Mouse (Mus musculus): ENCODE data around the gene Slc1a7. TPM values are rescaled to one million over a fixed set of nuclear protein-coding genes. Genes with fewer than 3 reads are reported as not detected.

Gene Slc1a7
- not detected in 2 replicates for polyA plus RNA-seq (2016; fragmentation: Nextera tagmentation; extraction: Ambion mirVana)

DNA sequence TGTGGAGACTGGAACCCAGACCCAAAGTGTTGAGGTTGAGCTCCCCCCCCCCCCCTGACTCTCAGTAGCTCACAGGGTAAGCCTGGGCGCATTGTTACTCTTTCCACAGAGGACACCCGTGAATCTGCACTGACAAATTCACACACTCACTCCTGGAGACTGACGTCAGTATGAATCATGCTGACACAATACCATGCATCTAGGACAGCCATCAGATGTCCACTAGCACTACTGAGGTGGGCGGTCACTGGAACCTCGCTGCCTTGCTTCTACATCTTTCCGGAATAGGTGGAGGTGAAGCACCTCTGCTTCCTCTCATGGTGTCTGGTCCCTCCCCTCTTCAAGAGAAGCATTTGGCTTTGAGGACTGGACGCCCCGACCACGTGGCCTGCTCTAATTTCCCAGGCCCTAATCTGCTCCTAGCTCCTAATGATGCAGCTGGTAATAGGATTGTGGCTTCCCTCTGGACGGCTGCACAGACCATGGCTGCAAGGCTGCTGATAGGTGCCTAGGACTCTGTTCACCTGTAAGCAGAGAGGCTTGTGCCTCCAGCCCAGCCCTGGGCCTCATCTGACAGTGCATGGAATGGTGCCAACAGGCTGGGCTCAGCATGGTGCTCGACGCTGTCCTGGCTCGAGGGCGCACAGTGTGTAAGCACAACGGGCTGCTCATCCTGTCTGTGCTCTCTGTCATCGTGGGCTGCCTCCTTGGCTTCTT lies at the start of gene Slc1a7:
Slc1a7 (plus strand) TSS at position 367 of the 717 bp plus-strand sequence.
- Histone ChIP-seq H3K4me3 (replicated peaks) (no peak within 1 kb of the TSS), H3K9me3 (no peaks in the 10 kb centered on the region), H3K27me3 (no peaks in the 10 kb centered on the region), H3K4me2 (no peak within 1 kb of the TSS), H3K27ac (no peak within 1 kb of the TSS), H3K9ac (no peak within 1 kb of the TSS), H3K4me1 (no peaks in the 10 kb centered on the region), H3K36me3 (replicated peaks) (no peaks in the 10 kb centered on the region)
- ATAC-seq (ENCODE audit: low FRiP score) = no peak
- 83% methylated on average over 16 of the region's 16 CpGs for WGBS

- Histone ChIP-seq H3K4me1 (peaks cover 14% of the 10 kb centered on the region), H3K9me3 (no peaks in the 10 kb centered on the region), H3K9ac (no peak overlapping the region), H3K4me3 (replicated peaks) (no peak overlapping the region), H3K36me3 (replicated peaks) (no peaks in the 10 kb centered on the region), H3K27ac (no peak overlapping the region), H3K27me3 (no peaks in the 10 kb centered on the region), H3K4me2 (no peak overlapping the region)
- ATAC-seq (ENCODE audit: low FRiP score) = no peak
- WGBS = 92% methylated on average over 2 of the region's 2 CpGs
These were observed 47.8 kb upstream of the Slc1a7 start for GRCm38 (mm10) chr4:107920336-107920735.

DNA sequence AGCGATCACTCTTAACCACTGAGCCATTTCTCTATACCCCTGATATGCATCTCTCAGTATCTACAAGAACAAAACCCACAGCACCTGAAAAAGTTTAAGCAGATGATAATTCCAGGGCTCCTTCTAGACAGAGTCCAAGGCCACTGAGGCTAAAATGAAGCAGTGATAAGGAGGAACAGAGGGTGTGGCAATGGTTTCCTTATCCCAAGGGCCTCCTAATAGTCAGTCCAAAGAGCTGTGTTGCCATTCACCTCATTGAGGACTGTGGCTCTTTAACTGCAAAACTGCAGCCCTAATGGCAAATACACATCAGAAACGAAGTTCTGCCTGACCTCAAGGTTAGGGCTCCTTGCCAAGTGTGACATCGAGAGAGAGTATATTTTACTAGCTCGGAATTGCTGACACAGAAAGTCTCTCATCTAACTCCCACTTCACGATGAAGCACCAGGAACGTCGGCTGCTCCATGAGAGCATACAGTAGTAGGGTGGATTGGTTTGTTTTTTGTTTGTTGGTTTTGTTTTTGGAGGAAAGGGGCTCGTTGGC lies 46.9 kb upstream of the Slc1a7 start:
- no peak for ATAC-seq (ENCODE audit: low FRiP score)
- Histone ChIP-seq H3K4me2 (no peak overlapping the region), H3K9ac (no peak overlapping the region), H3K27ac (no peak overlapping the region), H3K4me3 (replicated peaks) (no peak overlapping the region), H3K27me3 (no peaks in the 10 kb centered on the region), H3K4me1 (peaks cover 14% of the 10 kb centered on the region), H3K9me3 (no peaks in the 10 kb centered on the region), H3K36me3 (replicated peaks) (no peaks in the 10 kb centered on the region)
- WGBS = 89% methylated on average over 8 of the region's 8 CpGs

GRCm38 (mm10) chr4:107921952-107922351 lies 46.2 kb upstream of the Slc1a7 start:
- H3K9me3 ChIP-seq = no peaks in the 10 kb centered on the region
- ATAC-seq (ENCODE audit: low FRiP score) = no peak

GRCm38 (mm10) chr4:107923145-107923802 lies 44.9 kb upstream of the Slc1a7 start, which contains the start of gene Cpt2:
TSS of gene Cpt2 (minus strand) at chr4:107923610.
- no peaks in the 10 kb centered on the region for H3K9me3 ChIP-seq
- peak within 1 kb of the TSS; percentile 84 for H3K4me2 ChIP-seq
- H3K27me3 ChIP-seq = no peaks in the 10 kb centered on the region
- WGBS = under 1% methylated on average over 38 of the region's 38 CpGs
- H3K36me3 ChIP-seq (replicated peaks) = no peaks in the 10 kb centered on the region
- H3K27ac ChIP-seq = peak within 1 kb of the TSS; percentile 61; the same call in 1 of the 2 replicates
- H3K4me3 ChIP-seq (replicated peaks) = peak within 1 kb of the TSS; percentile 77
- peak; percentile 96 for ATAC-seq (ENCODE audit: low FRiP score)
- peaks cover 14% of the 10 kb centered on the region for H3K4me1 ChIP-seq
- peak within 1 kb of the TSS; percentile 82 for H3K9ac ChIP-seq

More at GRCm38 (mm10) chr4:107921952-107922351, 46.2 kb upstream of the Slc1a7 start:
- Histone ChIP-seq H3K4me1 (peaks cover 14% of the 10 kb centered on the region), H3K9ac (no peak overlapping the region), H3K4me2 (no peak overlapping the region), H3K4me3 (replicated peaks) (no peak overlapping the region), H3K36me3 (replicated peaks) (no peaks in the 10 kb centered on the region), H3K27ac (no peak overlapping the region), H3K27me3 (no peaks in the 10 kb centered on the region)
- 72% methylated on average over 4 of the region's 4 CpGs for WGBS

DNA sequence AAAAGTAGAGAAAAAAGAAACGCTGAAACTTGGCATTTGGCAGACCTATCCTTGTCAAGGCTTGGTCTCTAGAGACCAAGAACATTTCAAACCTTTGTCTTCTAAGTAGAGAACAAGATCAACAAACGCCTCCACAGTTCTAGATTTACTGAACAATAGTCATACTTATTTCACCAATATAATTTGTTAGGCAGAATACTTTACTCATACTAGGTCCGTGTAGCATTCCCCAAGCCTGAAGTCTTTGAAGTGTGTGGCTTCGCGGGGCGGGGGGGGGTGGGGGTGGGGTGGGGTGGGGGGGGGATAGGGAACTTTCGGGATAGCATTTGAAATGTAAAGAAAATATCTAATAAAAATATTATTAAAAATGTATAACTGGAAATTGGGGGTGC lies 44.3 kb upstream of the Slc1a7 start:
- H3K9me3 ChIP-seq = no peaks in the 10 kb centered on the region
- peak overlapping the region; percentile 84 for H3K4me2 ChIP-seq
- H3K27me3 ChIP-seq = no peaks in the 10 kb centered on the region
- H3K4me3 ChIP-seq (replicated peaks) = peak overlapping the region; percentile 77
- no peaks in the 10 kb centered on the region for H3K36me3 ChIP-seq (replicated peaks)
- H3K4me1 ChIP-seq = peaks cover 14% of the 10 kb centered on the region
- no peak overlapping the region for H3K9ac ChIP-seq
- H3K27ac ChIP-seq = no peak overlapping the region
- peak; percentile 62 for ATAC-seq (ENCODE audit: low FRiP score)
- WGBS = 47% methylated on average over 7 of the region's 7 CpGs

GRCm38 (mm10) chr4:107928269-107928668 lies 39.9 kb upstream of the Slc1a7 start:
- no peak overlapping the region for H3K4me2 ChIP-seq
- WGBS = 66% methylated on average over 2 of the region's 2 CpGs
- H3K9ac ChIP-seq = no peak overlapping the region
- no peaks in the 10 kb centered on the region for H3K36me3 ChIP-seq (replicated peaks)
- no peak overlapping the region for H3K27ac ChIP-seq
- no peak overlapping the region for H3K4me3 ChIP-seq (replicated peaks)
- no peaks in the 10 kb centered on the region for H3K27me3 ChIP-seq
- H3K9me3 ChIP-seq = no peaks in the 10 kb centered on the region
- no peak for ATAC-seq (ENCODE audit: low FRiP score)
- H3K4me1 ChIP-seq = no peaks in the 10 kb centered on the region

- H3K4me1 ChIP-seq = no peaks in the 10 kb centered on the region
- no peaks in the 10 kb centered on the region for H3K27me3 ChIP-seq
- H3K9me3 ChIP-seq = no peaks in the 10 kb centered on the region
- ATAC-seq (ENCODE audit: low FRiP score) = no peak
- no peak overlapping the region for H3K27ac ChIP-seq
- no peaks in the 10 kb centered on the region for H3K36me3 ChIP-seq (replicated peaks)
- no peak overlapping the region for H3K4me2 ChIP-seq
- H3K4me3 ChIP-seq (replicated peaks) = no peak overlapping the region
- 83% methylated on average over 2 of the region's 2 CpGs for WGBS
- no peak overlapping the region for H3K9ac ChIP-seq
These were observed 39.4 kb upstream of the Slc1a7 start for GRCm38 (mm10) chr4:107928726-107929125.

DNA sequence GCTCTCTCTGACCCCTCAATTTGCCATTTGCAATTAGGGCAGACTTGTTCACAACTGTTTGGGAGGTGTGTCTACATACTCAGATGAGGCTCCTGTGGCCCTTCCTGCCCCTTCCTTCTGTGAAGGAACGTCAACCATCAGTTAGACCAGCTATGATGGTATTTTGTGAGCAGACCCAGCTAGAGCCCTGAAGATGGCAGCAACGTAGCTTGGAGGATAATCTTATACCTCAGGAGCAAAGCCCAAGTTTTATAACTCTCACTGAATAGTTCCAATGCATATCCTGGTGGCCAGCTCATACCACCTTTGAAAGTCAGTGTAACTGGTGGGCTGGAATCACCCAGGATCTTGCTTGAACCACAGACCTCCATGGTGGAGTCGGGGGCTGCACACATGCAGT lies 36.7 kb upstream of the Slc1a7 start:
- no peaks in the 10 kb centered on the region for H3K36me3 ChIP-seq (replicated peaks)
- H3K4me3 ChIP-seq (replicated peaks) = no peak overlapping the region
- H3K27ac ChIP-seq = no peak overlapping the region
- ATAC-seq (ENCODE audit: low FRiP score) = no peak
- no peaks in the 10 kb centered on the region for H3K4me1 ChIP-seq
- no peaks in the 10 kb centered on the region for H3K27me3 ChIP-seq
- no peak overlapping the region for H3K9ac ChIP-seq
- H3K4me2 ChIP-seq = no peak overlapping the region
- WGBS = 83% methylated on average over 3 of the region's 3 CpGs
- H3K9me3 ChIP-seq = no peaks in the 10 kb centered on the region

- Histone ChIP-seq H3K36me3 (replicated peaks) (no peaks in the 10 kb centered on the region), H3K27ac (no peak overlapping the region), H3K9me3 (no peaks in the 10 kb centered on the region), H3K4me1 (no peaks in the 10 kb centered on the region), H3K27me3 (no peaks in the 10 kb centered on the region), H3K4me3 (replicated peaks) (no peak overlapping the region), H3K9ac (no peak overlapping the region), H3K4me2 (no peak overlapping the region)
- 84% methylated on average over 8 of the region's 8 CpGs for WGBS
- no peak for ATAC-seq (ENCODE audit: low FRiP score)
These were observed 34.9 kb upstream of the Slc1a7 start for GRCm38 (mm10) chr4:107933239-107933638.

DNA sequence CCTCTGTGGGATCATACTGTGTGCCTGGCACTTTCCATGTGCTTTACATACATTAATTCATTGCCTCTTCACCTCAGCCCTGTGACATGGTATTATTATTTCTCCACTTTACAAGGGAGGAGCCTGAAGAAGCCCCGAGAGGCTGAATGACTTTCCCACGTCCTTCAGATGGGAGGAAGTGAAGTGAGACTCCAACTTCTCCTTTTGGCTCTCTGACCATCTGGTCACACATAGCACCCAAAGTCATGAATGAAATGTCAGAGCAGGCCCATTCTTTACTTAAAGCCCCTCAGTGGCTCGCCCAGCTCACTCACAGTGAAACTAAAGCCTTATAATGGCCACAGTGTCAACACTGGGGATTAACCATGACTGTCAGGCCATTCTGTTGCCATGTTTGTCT lies 32.9 kb upstream of the Slc1a7 start:
- Histone ChIP-seq H3K4me1 (no peaks in the 10 kb centered on the region), H3K27me3 (peaks cover 3% of the 10 kb centered on the region; the same call in 1 of the 2 replicates), H3K9me3 (no peaks in the 10 kb centered on the region), H3K4me3 (replicated peaks) (no peak overlapping the region), H3K4me2 (no peak overlapping the region), H3K36me3 (replicated peaks) (no peaks in the 10 kb centered on the region), H3K27ac (no peak overlapping the region), H3K9ac (no peak overlapping the region)
- no peak for ATAC-seq (ENCODE audit: low FRiP score)
- 75% methylated on average over 3 of the region's 3 CpGs for WGBS

DNA sequence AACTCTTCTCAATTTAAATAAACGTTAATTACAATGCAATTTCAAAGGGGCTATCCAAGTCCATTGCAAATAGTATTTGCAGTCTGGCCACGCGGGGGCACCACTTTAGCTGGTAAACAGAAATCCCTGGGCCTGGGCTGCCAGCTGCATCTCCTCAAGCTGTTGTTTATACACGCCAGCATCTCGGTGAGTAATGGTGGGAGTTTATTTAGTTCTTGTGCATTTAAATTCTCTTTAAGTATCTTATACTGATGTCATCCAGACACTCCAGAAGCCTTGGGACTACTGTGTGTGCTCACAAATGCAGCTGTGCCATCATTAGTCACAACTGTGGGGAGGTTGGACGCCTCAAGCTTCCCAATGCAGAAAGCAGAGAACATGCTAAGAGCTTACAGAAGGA lies 30.8 kb upstream of the Slc1a7 start:
- no peak for ATAC-seq (ENCODE audit: low FRiP score)
- no peak overlapping the region for H3K4me3 ChIP-seq (replicated peaks)
- H3K9me3 ChIP-seq = no peaks in the 10 kb centered on the region
- H3K36me3 ChIP-seq (replicated peaks) = no peaks in the 10 kb centered on the region
- H3K4me1 ChIP-seq = no peaks in the 10 kb centered on the region
- WGBS = 27% methylated on average over 6 of the region's 6 CpGs
- H3K9ac ChIP-seq = no peak overlapping the region
- peaks cover 3% of the 10 kb centered on the region; the same call in 1 of the 2 replicates for H3K27me3 ChIP-seq
- no peak overlapping the region for H3K4me2 ChIP-seq
- H3K27ac ChIP-seq = no peak overlapping the region

All from forebrain, embryonic 12.5 days (tissue).